Mouse (Mus musculus): Measurements from ENCODE around the gene Mecom.

DNA sequence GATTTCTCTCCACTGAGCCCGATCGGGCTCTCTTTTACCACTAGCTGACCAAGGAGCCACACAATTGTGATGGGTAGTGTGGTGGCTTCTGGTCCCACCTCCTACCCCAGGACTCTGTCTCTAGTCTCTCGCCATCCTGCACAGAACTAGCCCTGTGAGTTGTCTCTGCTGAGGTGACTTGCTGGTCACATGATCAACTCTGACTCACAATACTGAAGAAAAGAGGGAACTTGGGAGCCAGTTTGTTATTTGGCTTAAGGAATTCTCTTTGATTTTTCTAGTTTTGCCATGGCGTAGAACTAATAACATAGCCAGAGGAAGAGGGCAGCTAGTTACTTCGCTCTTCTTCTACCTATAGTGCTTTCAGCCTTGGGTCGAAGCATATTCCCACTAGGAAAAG, 496.5 kb downstream of the Mecom start:
- no peak for TF ChIP-seq CTCF (conservative IDR thresholded peaks at IDR 0.05 in 1 of 2, IDR thresholded peaks at IDR 0.05 in 1 of 2; ENCODE audit: low read depth in 2 of 2, low read length in 2 of 2)
- no peak for TF ChIP-seq RCOR1 (conservative IDR thresholded peaks at IDR 0.05; ENCODE audit: low read depth, low read length)

All from CH12.LX (cell line).